Mouse (Mus musculus) embryonic fibroblast, embryonic 13.5 days (primary cell): ENCODE data around the gene Akr1c14. TPM values are rescaled to one million over a fixed set of nuclear protein-coding genes. Genes with fewer than 3 reads are reported as not detected.
"Not testable (repeated sequence)": the region's sequence is repeated elsewhere in the genome, so short reads cannot be mapped to it uniquely, and the experiment has no call there.

ENCODE experiments used
- H3K27ac ChIP-seq: 2 replicates; pipeline ENCODE4 v1.5.1; 2012; ENCODE audit warnings: low read length, control low read depth, inconsistent platforms; ENCODE audit not compliant: insufficient read depth
- H3K4me1 ChIP-seq: 2 replicates; pipeline ENCODE4 v1.6.1; 2011; ENCODE audit warnings: low read length; ENCODE audit not compliant: control insufficient read depth, insufficient read depth
- H3K4me3 ChIP-seq: 2 replicates; pipeline ENCODE4 v1.5.1; 2011; ENCODE audit warnings: mild to moderate bottlenecking, control low read depth, low read length; ENCODE audit not compliant: insufficient read depth
- CTCF ChIP-seq: IDR thresholded peaks from 2 replicates; pipeline ENCODE4 v1.5.1; 2011; ENCODE audit warnings: mild to moderate bottlenecking, control low read depth, low read length, moderate library complexity, borderline replicate concordance; ENCODE audit not compliant: insufficient read depth
- POLR2A ChIP-seq: IDR thresholded peaks from 2 replicates; pipeline ENCODE4 v1.6.1; 2011; ENCODE audit warnings: low read depth, mild to moderate bottlenecking, control low read depth, low read length, moderate library complexity
- polyA plus RNA-seq: library from polyadenylated mRNA; stranded (reverse); fragments of >200 nt; gene quantifications from 2 replicates; pipeline ENCODE4 v1.2.4, GENCODE M21; 2011; ENCODE audit warnings: low read depth; ENCODE audit not compliant: missing spikeins, insufficient read length

Gene Akr1c14
- polyA plus RNA-seq, 1 experiment = 3.3 TPM

GRCm38 (mm10) chr13:4055450-4055849 lies 6.6 kb downstream of the Akr1c14 start:
- Histone ChIP-seq H3K27ac (no peak overlapping the region), H3K4me3 (no peak overlapping the region), H3K4me1 (no peaks in the 10 kb centered on the region)
- TF ChIP-seq POLR2A (no peak), CTCF (no peak)

- Histone ChIP-seq H3K4me3 (no peak overlapping the region), H3K4me1 (no peaks in the 10 kb centered on the region), H3K27ac (no peak overlapping the region)
- TF ChIP-seq CTCF (no peak), POLR2A (no peak)
Measured at GRCm38 (mm10) chr13:4056211-4056610, 7.4 kb downstream of the Akr1c14 start.

- H3K27ac ChIP-seq, H3K4me3 ChIP-seq, H3K4me1 ChIP-seq: not testable (repeated sequence)
Measured at GRCm38 (mm10) chr13:4058239-4058638, 9.4 kb downstream of the Akr1c14 start.

- Histone ChIP-seq H3K27ac (peak overlapping the region; percentile 88), H3K4me3 (no peak overlapping the region), H3K4me1 (no peaks in the 10 kb centered on the region)
- TF ChIP-seq POLR2A = 0 out of 2 replicates have a peak, but pooled peaks have one; percentile 7
- no peak for TF ChIP-seq CTCF
Measured at GRCm38 (mm10) chr13:4059363-4059762, 10.6 kb downstream of the Akr1c14 start.

GRCm38 (mm10) chr13:4060214-4060730 lies 11.5 kb downstream of the Akr1c14 start:
- no peak for TF ChIP-seq CTCF
- no peak for TF ChIP-seq POLR2A
- Histone ChIP-seq H3K4me1 (no peaks in the 10 kb centered on the region), H3K4me3 (no peak overlapping the region), H3K27ac (peak overlapping the region; percentile 88)

- no peak overlapping the region for H3K27ac ChIP-seq
- TF ChIP-seq POLR2A = no peak
- no peak for TF ChIP-seq CTCF
- H3K4me1 ChIP-seq = no peaks in the 10 kb centered on the region
- H3K4me3 ChIP-seq = no peak overlapping the region
Measured at GRCm38 (mm10) chr13:4076517-4077435, 28.0 kb downstream of the Akr1c14 start.

- Histone ChIP-seq H3K27ac (no peak overlapping the region), H3K4me1 (no peaks in the 10 kb centered on the region), H3K4me3 (no peak overlapping the region)
- no peak for TF ChIP-seq CTCF
- TF ChIP-seq POLR2A = no peak
Measured at GRCm38 (mm10) chr13:4079876-4080275, 31.1 kb downstream of the Akr1c14 start.

- Histone ChIP-seq H3K4me1 (no peaks in the 10 kb centered on the region), H3K27ac (no peak overlapping the region), H3K4me3 (no peak overlapping the region)
- no peak for TF ChIP-seq CTCF
- TF ChIP-seq POLR2A = no peak
Measured at GRCm38 (mm10) chr13:4101691-4102090, 52.9 kb downstream of the Akr1c14 start.

- Histone ChIP-seq H3K27ac (no peak overlapping the region), H3K4me1 (no peaks in the 10 kb centered on the region), H3K4me3 (no peak overlapping the region)
- no peak for TF ChIP-seq CTCF
- no peak for TF ChIP-seq POLR2A
Measured at GRCm38 (mm10) chr13:4102721-4103120, 53.9 kb downstream of the Akr1c14 start.
